Mouse (Mus musculus) layer of hippocampus, adult 9-11 months (tissue): ENCODE data around the gene Ap3b2.

Source experiments
- DNase-seq: peaks from one replicate; pipeline ENCODE4 v3.0.0; 2022

The Ap3b2 gene

GRCm38 (mm10) chr7:81475221-81475620 is 18.5 kb downstream of the Ap3b2 start:
- peak; percentile 27 for DNase-seq

- no peak for DNase-seq
These were observed 28.7 kb downstream of the Ap3b2 start for GRCm38 (mm10) chr7:81464906-81465450.

- no peak for DNase-seq
These were observed 29.6 kb downstream of the Ap3b2 start for GRCm38 (mm10) chr7:81464116-81464515.

- DNase-seq: no peak
These were observed 30.9 kb downstream of the Ap3b2 start for GRCm38 (mm10) chr7:81462815-81463214.

GRCm38 (mm10) chr7:81455155-81455651 is 38.5 kb downstream of the Ap3b2 start, which contains the start of gene Cpeb1:
Gene Cpeb1 (minus strand): TSS chr7:81455465.
- peak; percentile 81 for DNase-seq

GRCm38 (mm10) chr7:81454331-81455039 is 39.2 kb downstream of the Ap3b2 start:
- peak; percentile 76 for DNase-seq

- DNase-seq: peak; percentile 37
These were observed 40.1 kb downstream of the Ap3b2 start for GRCm38 (mm10) chr7:81453443-81454274.

- DNase-seq: peak; percentile 65
These were observed 40.7 kb downstream of the Ap3b2 start for GRCm38 (mm10) chr7:81452971-81453441.
